Mouse (Mus musculus) c-Kit-positive CD71-positive TER-119-positive erythroid progenitor cells, embryonic 14.5 days (primary cell): ENCODE results near the gene Nisch.
A peak's percentile ranks its signal among the peaks of the same experiment; 100 is the strongest.

Experiments used
- DNase-seq: peaks from one replicate; pipeline ENCODE4 v3.0.0-alpha.2; 2013; ENCODE audit warnings: low spot score

The Nisch gene

DNA sequence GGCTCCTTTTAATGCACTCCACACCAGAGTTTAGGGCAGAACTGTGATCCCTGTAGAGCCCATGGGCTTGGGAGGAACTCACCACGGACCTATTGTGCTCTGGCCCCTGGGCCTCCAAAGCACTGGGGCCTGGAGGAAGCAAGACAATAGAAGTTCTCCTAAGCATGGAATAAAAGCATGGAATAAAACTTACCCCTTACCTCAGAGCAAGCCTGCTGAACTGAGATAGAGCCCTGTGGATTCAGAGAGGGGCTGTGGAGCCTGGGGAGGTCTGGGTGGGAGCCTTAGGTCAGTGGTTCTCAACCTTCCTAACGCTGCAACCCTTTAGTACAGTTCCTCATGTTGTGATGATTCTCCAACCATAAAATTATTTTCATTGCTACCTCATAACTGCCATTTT, at the start of gene Nisch:
Gene Nisch (minus strand): TSS at position 101 of the 400 bp plus-strand sequence.
- DNase-seq: no peak

DNA sequence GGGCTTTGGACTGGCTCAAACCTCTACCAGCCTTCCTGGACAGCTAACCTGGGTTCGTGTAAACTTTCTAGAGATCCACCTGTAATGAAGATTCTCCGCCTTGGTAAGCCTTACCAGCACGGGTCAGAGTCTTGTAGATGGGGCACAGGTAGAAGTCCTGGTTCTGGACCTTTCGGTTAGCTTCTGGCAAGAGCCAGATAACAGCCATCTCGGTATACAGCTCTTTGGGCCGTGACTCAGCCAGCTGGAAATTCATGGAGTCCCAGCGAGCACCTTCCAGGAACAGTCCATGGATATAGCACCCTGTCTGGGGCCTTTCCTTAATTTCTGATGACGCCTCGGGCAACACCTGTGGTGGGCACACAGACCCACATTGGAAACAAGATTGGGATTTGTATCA, 44.2 kb upstream of the Nisch start:
- peak; percentile 63 for DNase-seq

GRCm38 (mm10) chr14:31260374-31260773, 43.6 kb upstream of the Nisch start:
- peak; percentile 85 for DNase-seq

DNA sequence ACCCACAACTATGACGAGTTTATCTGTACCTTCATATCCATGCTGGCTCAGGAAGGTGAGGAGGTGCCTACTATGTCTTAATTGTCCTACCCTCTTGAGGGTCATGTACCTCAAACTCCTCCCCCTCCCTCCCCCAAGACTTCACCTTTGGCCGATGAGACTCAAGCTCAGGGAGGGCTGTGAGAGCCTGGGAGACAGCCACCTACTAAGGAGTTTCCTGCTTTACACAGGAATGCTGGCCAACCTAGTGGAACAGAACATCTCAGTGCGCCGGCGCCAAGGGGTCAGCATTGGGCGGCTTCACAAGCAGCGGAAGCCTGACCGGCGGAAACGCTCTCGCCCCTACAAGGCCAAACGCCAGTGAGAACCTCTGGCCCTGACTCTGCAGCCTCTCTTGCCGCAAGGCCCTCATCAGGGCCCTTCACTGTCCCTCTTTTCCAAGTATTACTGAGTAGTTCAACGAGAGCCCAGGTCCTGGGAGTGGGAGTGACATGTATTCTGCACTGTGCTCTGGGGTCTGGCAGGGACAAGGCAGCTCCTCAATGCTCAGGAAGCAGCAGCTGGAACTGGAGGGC, 41.8 kb upstream of the Nisch start:
- no peak for DNase-seq

GRCm38 (mm10) chr14:31252091-31252490, 35.3 kb upstream of the Nisch start:
- no peak for DNase-seq

- DNase-seq: no peak
Observed at GRCm38 (mm10) chr14:31251626-31252025, 34.9 kb upstream of the Nisch start.

DNA sequence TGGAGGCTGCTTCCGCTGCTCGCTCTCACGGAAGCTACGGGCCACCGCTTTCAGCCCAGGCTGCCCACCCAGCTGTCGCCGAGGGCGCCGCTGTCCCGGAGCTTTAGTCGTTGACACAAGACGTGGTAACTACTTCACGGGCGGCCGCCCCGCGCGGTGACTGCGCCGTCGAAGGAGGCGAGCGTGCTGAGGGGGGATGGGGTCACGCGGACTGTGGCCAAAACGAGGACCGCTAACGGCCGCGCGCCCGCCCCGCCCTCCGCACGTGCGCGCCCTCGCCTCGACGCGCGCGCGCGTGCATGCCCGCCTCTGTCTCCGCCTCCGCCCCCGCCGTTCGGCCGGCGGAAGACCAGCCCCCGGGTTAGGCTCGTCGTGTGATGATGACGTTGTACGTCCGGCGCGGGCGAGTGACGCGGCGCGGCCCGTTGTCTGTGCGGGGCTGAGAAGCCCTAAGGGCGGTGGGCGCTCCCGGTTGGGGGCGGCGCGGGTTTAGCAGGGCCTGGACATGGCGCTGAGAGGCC, 34.4 kb upstream of the Nisch start, which contains the start of the genes Phf7 and Bap1:
Gene Phf7 (minus strand): TSS at position 234 of the 521 bp plus-strand sequence.
Gene Bap1 (plus strand): TSS at position 367 of the 521 bp plus-strand sequence.
- DNase-seq: peak; percentile 89

- peak; percentile 60 for DNase-seq
Observed at GRCm38 (mm10) chr14:31250222-31251083, 33.7 kb upstream of the Nisch start.

DNA sequence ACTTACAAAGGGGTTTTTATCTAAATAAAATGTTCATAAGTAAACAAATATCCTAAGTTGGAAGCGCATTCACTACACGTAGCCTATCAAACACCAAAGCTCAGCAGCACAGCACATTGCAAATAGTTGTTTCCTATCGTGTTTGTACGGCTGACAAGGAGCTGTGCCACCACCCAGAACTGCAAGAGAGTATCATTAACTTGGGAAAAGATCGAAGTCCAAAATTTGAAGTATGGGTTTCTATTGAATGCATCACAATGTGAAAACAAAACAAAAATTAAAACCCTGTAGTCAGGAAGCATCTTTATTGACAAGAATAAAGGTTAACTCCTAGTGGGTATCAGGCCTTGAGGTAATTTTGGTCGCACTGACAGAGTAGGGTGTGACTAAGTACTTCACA, 31.6 kb upstream of the Nisch start:
- DNase-seq: no peak

DNA sequence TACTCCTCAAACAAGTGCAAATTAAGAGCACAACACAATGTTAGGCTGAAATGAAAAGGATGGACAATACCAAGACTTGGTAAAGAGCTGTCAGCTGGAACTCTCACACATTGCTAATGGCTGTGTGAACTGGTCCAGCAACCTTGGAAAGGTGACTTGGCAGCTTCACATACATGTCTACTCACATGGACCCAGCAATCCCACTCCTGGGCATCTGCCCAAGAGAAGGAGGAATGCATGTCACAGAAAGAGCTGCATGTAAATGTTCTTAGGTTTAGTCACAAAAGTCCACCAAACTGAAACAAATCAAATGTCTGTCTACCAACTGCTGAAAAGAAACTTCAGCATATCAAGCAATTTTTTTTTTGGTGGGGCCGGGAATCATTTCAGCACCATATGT, 29.2 kb upstream of the Nisch start:
- DNase-seq: no peak

- DNase-seq: no peak
Observed at GRCm38 (mm10) chr14:31244777-31245176, 28.0 kb upstream of the Nisch start.

DNA sequence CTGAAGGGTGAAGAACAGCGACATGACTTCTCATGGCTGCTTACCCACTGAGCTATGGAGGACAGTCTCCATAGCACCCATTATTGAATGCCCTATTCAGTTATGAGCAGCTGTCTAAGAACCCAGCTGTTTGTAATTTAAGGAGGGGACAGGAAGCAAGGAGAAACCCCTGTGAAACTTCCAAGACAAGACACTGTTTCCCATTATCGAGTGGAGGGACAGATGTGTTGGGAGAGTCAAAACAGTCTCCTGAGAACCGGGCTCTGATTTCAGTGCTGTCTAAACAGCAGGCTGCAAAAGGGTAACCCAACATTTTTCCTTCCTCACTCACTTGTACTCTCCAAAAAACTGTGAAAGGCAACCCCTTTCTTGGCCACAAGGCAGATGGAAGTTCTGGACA, 23.8 kb upstream of the Nisch start:
- no peak for DNase-seq

GRCm38 (mm10) chr14:31237101-31237882, 20.5 kb upstream of the Nisch start:
- no peak for DNase-seq

DNA sequence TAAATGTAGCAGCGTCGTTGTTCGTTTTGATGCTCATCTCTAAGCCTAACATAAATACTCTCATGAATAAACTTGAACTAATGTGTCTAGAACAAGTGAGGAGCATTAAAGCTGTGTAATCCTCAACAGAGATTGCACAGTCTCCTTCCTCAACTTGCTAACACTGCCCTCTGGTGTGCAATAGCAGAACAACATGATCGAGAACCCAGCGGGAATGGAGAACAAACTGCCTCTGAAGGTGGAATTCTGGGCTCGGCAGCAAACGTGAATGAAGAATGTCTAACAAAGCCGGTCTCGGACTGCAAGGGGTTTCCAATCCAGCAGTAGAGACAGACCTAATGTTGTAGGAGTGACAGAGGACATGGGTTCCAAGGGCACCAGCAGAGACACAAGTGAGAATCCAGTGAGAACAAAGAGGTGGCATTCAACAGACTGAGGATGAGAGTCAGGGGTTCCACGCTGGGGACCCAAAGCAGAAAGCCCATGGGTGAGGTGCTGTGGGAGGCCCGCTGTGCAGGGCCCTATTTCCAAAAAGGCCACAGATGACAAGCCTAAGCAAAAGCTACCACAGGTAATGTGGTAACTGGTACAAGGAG, 17.3 kb upstream of the Nisch start:
- peak; percentile 68 for DNase-seq

- no peak for DNase-seq
Observed at GRCm38 (mm10) chr14:31233070-31233995, 16.6 kb upstream of the Nisch start.

DNA sequence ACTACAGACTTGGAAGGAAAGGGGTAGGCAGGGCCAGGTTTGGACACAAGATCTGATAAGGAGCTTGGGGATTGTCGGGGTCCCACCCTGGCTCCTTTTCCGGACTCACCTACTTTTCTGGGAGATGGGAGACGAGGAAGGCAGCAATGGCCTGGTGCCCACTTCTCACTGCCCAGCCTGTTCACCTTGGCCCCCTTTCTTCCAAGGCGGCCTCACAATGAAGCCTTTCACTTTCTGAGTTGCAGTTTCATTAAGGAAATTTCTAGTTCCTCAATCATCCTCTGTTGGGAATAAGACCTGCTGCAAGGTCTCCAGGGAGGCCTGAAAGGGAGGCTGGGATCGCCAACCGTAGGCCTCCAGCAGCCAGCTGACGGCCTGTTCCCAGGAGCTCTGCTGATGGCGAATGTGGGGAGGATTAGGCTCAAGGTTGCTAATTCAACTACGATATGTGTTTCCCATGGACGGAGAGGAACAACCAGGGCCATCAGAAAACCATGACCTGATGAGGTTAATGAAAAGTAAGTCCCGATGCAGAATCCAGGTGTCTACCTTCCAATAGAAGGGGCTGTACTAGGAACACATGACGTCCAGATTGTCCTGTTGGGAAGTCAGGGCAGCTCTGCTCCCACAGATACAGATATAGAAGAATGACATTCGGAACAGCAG, 15.8 kb upstream of the Nisch start:
- no peak for DNase-seq

GRCm38 (mm10) chr14:31230442-31230841, 13.7 kb upstream of the Nisch start:
- DNase-seq: no peak

DNA sequence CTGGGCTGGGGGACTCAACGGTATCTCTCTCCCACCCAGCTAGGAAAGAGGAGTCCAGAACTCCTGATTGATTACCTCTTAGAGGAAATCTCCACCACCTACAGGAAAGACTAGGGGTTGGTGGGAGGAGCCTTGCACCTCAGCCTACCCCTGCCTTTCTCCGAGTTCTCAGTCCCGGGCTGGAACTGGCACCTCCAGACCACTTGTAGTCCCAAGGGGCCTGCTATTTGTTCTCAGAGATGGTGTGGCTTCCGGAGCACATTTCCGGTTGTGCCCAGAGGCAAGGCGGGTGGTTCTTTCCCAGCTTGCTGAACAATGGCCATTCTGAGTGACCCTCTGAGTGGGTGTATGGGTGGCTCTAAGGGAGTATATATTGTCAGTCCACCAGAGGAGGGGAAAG, 11.5 kb upstream of the Nisch start:
- no peak for DNase-seq

GRCm38 (mm10) chr14:31226978-31227377, 10.2 kb upstream of the Nisch start:
- no peak for DNase-seq

- DNase-seq: peak; percentile 32
Observed at GRCm38 (mm10) chr14:31217666-31218065, 920 bp upstream of the Nisch start, which contains the start of gene Sema3g. TSS of gene Sema3g (plus strand) at chr14:31217860.
